In genomic region chr12:71573456-71573855, GRCm38 (mm10) we compare ENCODE assay signal across 28 mouse cellular contexts.
DNase-seq lines count a peak whose midpoint lies in the region; ATAC-seq lines count a peak whose summit lies in the region.
"Had no signal": no experiment of that assay in that cellular context is flagged by ENCODE, and none has a peak within 500 bp of the region (broad histone marks: within the 10 kb centered on the region; RNA-seq: fewer than 3 reads in every experiment).

No protein-coding gene starts in this region.

- H3K4me3 ChIP-seq in forebrain, embryonic 13.5 days: no peak overlapping the region
- H3K4me3 ChIP-seq in forebrain, embryonic 12.5 days (replicated peaks): no peak overlapping the region
- H3K4me3 ChIP-seq in hindbrain, embryonic 13.5 days: no peak overlapping the region
- H3K4me3 ChIP-seq in hindbrain, embryonic 16.5 days (ENCODE audit: low read length): no peak overlapping the region
- no peak overlapping the region for H3K4me3 ChIP-seq in midbrain, embryonic 13.5 days (replicated peaks)
- H3K4me3 ChIP-seq in midbrain, embryonic 16.5 days (ENCODE audit: low read depth, low read length): no peak overlapping the region
- H3K4me3 ChIP-seq in midbrain, embryonic 15.5 days: no peak overlapping the region
- H3K4me3 ChIP-seq: embryonic facial prominence, embryonic 13.5 days; heart, embryonic 10.5 days; liver, embryonic 15.5 days; lung, embryonic 15.5 days; midbrain, embryonic 12.5 days had no signal

- no peaks in the 10 kb centered on the region for H3K27me3 ChIP-seq in forebrain, embryonic 13.5 days
- H3K27me3 ChIP-seq in forebrain, embryonic 12.5 days: 0 out of 2 replicates have a peak, but pooled peaks cover 5% of the 10 kb centered on the region
- no peaks in the 10 kb centered on the region for H3K27me3 ChIP-seq in hindbrain, embryonic 13.5 days
- H3K27me3 ChIP-seq in hindbrain, embryonic 16.5 days (replicated peaks; ENCODE audit: control insufficient read depth, insufficient read depth, low read length): no peaks in the 10 kb centered on the region
- H3K27me3 ChIP-seq in midbrain, embryonic 13.5 days: no peaks in the 10 kb centered on the region
- no peaks in the 10 kb centered on the region for H3K27me3 ChIP-seq in midbrain, embryonic 16.5 days (ENCODE audit: control insufficient read depth, insufficient read depth, low read depth, low read length)
- H3K27me3 ChIP-seq in midbrain, embryonic 15.5 days (replicated peaks): no peaks in the 10 kb centered on the region
- H3K27me3 ChIP-seq: embryonic facial prominence, embryonic 13.5 days; liver, embryonic 15.5 days had no signal

- DNase-seq in frontal cortex, postnatal 25 days (ENCODE audit: low spot score in 2 of 2): no peak
- DNase-seq: adrenal gland, postnatal 10 days; cerebellum, adult 11 months; cerebellum, adult 9-10 months; cerebellum, postnatal 36 days; gastrocnemius, postnatal 14 days; heart, postnatal 36 days; kidney, adult 11 months; kidney, postnatal 14 days; layer of hippocampus, adult 9-11 months; right cerebral cortex, postnatal 4 days; thymus, adult 18-20 months; thymus, postnatal 25 days had no signal

- H3K4me1 ChIP-seq in forebrain, embryonic 13.5 days: peaks cover 52% of the 10 kb centered on the region
- H3K4me1 ChIP-seq in forebrain, embryonic 12.5 days: peaks cover 38% of the 10 kb centered on the region
- H3K4me1 ChIP-seq in hindbrain, embryonic 13.5 days (replicated peaks): peaks cover 57% of the 10 kb centered on the region
- peaks cover 11% of the 10 kb centered on the region for H3K4me1 ChIP-seq in hindbrain, embryonic 16.5 days (ENCODE audit: control insufficient read depth, insufficient read depth, low read depth, low read length)
- H3K4me1 ChIP-seq in midbrain, embryonic 13.5 days (replicated peaks): peaks cover 52% of the 10 kb centered on the region
- H3K4me1 ChIP-seq in midbrain, embryonic 16.5 days (ENCODE audit: control insufficient read depth, insufficient read depth, low read length): peaks cover 13% of the 10 kb centered on the region
- peaks cover 39% of the 10 kb centered on the region for H3K4me1 ChIP-seq in midbrain, embryonic 15.5 days
- H3K4me1 ChIP-seq: liver, embryonic 15.5 days had no signal

- no peak overlapping the region for H3K4me2 ChIP-seq in forebrain, embryonic 13.5 days
- H3K4me2 ChIP-seq in forebrain, embryonic 12.5 days: no peak overlapping the region
- H3K4me2 ChIP-seq in hindbrain, embryonic 13.5 days: no peak overlapping the region
- H3K4me2 ChIP-seq in hindbrain, embryonic 16.5 days (ENCODE audit: low read length): no peak overlapping the region
- H3K4me2 ChIP-seq in midbrain, embryonic 13.5 days (replicated peaks): no peak overlapping the region
- no peak overlapping the region for H3K4me2 ChIP-seq in midbrain, embryonic 16.5 days (ENCODE audit: low read length)
- no peak overlapping the region for H3K4me2 ChIP-seq in midbrain, embryonic 15.5 days
- H3K4me2 ChIP-seq: embryonic facial prominence, embryonic 13.5 days; liver, embryonic 15.5 days; lung, embryonic 15.5 days had no signal

- H3K36me3 ChIP-seq in forebrain, embryonic 13.5 days (ENCODE audit: poor library complexity, severe bottlenecking): no peaks in the 10 kb centered on the region
- H3K36me3 ChIP-seq in forebrain, embryonic 12.5 days (replicated peaks): no peaks in the 10 kb centered on the region
- H3K36me3 ChIP-seq in hindbrain, embryonic 13.5 days: no peaks in the 10 kb centered on the region
- no peaks in the 10 kb centered on the region for H3K36me3 ChIP-seq in hindbrain, embryonic 16.5 days (ENCODE audit: control insufficient read depth, insufficient read depth, low read length)
- no peaks in the 10 kb centered on the region for H3K36me3 ChIP-seq in midbrain, embryonic 13.5 days
- H3K36me3 ChIP-seq in midbrain, embryonic 16.5 days (ENCODE audit: control insufficient read depth, insufficient read depth, low read length): no peaks in the 10 kb centered on the region
- no peaks in the 10 kb centered on the region for H3K36me3 ChIP-seq in midbrain, embryonic 15.5 days (replicated peaks)
- H3K36me3 ChIP-seq: embryonic facial prominence, embryonic 13.5 days; G1E; heart, embryonic 10.5 days; liver, embryonic 15.5 days; lung, embryonic 15.5 days; midbrain, embryonic 12.5 days had no signal

- WGBS in forebrain, embryonic 13.5 days: 61% methylated on average over 8 of the region's 8 CpGs
- 79% methylated on average over 8 of the region's 8 CpGs for WGBS in forebrain, embryonic 12.5 days
- 47% methylated on average over 8 of the region's 8 CpGs for WGBS in hindbrain, embryonic 13.5 days
- 55% methylated on average over 8 of the region's 8 CpGs for WGBS in hindbrain, embryonic 16.5 days
- 55% methylated on average over 8 of the region's 8 CpGs for WGBS in midbrain, embryonic 13.5 days
- 37% methylated on average over 8 of the region's 8 CpGs for WGBS in midbrain, embryonic 16.5 days
- 37% methylated on average over 8 of the region's 8 CpGs for WGBS in midbrain, embryonic 15.5 days

- no peaks in the 10 kb centered on the region for H3K9me3 ChIP-seq in forebrain, embryonic 13.5 days (replicated peaks)
- H3K9me3 ChIP-seq in forebrain, embryonic 12.5 days: no peaks in the 10 kb centered on the region
- no peaks in the 10 kb centered on the region for H3K9me3 ChIP-seq in hindbrain, embryonic 13.5 days
- no peaks in the 10 kb centered on the region for H3K9me3 ChIP-seq in hindbrain, embryonic 16.5 days (ENCODE audit: control insufficient read depth, low read length)
- H3K9me3 ChIP-seq in midbrain, embryonic 13.5 days: no peaks in the 10 kb centered on the region
- no peaks in the 10 kb centered on the region for H3K9me3 ChIP-seq in midbrain, embryonic 16.5 days (replicated peaks; ENCODE audit: control insufficient read depth, low read length, poor library complexity, severe bottlenecking)
- H3K9me3 ChIP-seq in midbrain, embryonic 15.5 days: no peaks in the 10 kb centered on the region
- H3K9me3 ChIP-seq: embryonic facial prominence, embryonic 13.5 days; heart, embryonic 10.5 days; liver, embryonic 15.5 days; lung, embryonic 15.5 days; midbrain, embryonic 12.5 days had no signal

- ATAC-seq in forebrain, embryonic 13.5 days: peak; percentile 23; the same call in 1 of the 2 replicates
- ATAC-seq in forebrain, embryonic 12.5 days (ENCODE audit: low FRiP score): no peak
- ATAC-seq in hindbrain, embryonic 13.5 days (ENCODE audit: low FRiP score): no peak
- ATAC-seq in hindbrain, embryonic 16.5 days: no peak
- no peak for ATAC-seq in midbrain, embryonic 13.5 days
- no peak for ATAC-seq in midbrain, embryonic 16.5 days
- no peak for ATAC-seq in midbrain, embryonic 15.5 days (replicated peaks)
- ATAC-seq: inflammation-experienced regulatory T-cells, adult 6 months had no signal

- H3K9ac ChIP-seq in forebrain, embryonic 13.5 days: no peak overlapping the region
- H3K9ac ChIP-seq in forebrain, embryonic 12.5 days: no peak overlapping the region
- no peak overlapping the region for H3K9ac ChIP-seq in hindbrain, embryonic 13.5 days
- H3K9ac ChIP-seq in hindbrain, embryonic 16.5 days (ENCODE audit: low read depth, low read length): no peak overlapping the region
- no peak overlapping the region for H3K9ac ChIP-seq in midbrain, embryonic 13.5 days (replicated peaks)
- no peak overlapping the region for H3K9ac ChIP-seq in midbrain, embryonic 16.5 days (ENCODE audit: low read depth, low read length)
- no peak overlapping the region for H3K9ac ChIP-seq in midbrain, embryonic 15.5 days
- H3K9ac ChIP-seq: embryonic facial prominence, embryonic 13.5 days; liver, embryonic 15.5 days; lung, embryonic 15.5 days; midbrain, embryonic 12.5 days had no signal

- H3K27ac ChIP-seq in forebrain, embryonic 13.5 days: peak overlapping the region; percentile 65; the same call in 1 of the 2 replicates
- no peak overlapping the region for H3K27ac ChIP-seq in forebrain, embryonic 12.5 days
- peak overlapping the region; percentile 64 for H3K27ac ChIP-seq in hindbrain, embryonic 13.5 days
- no peak overlapping the region for H3K27ac ChIP-seq in hindbrain, embryonic 16.5 days (ENCODE audit: low read depth, low read length)
- 0 out of 2 replicates have a peak overlapping the region, but pooled peaks have one; percentile 52 for H3K27ac ChIP-seq in midbrain, embryonic 13.5 days
- no peak overlapping the region for H3K27ac ChIP-seq in midbrain, embryonic 16.5 days (ENCODE audit: low read length)
- H3K27ac ChIP-seq in midbrain, embryonic 15.5 days: peak overlapping the region; percentile 58
- H3K27ac ChIP-seq: embryonic facial prominence, embryonic 13.5 days; liver, embryonic 15.5 days; lung, embryonic 15.5 days; stomach, postnatal 0 days had no signal

Comparison
In these comparisons a context has a peak if more than half of its experiments do, and no peak if none do; other contexts are left out.
1. H3K27ac ChIP-seq: peak in forebrain, embryonic 13.5 days (single experiment), hindbrain, embryonic 13.5 days (single experiment), midbrain, embryonic 13.5 days (single experiment) and midbrain, embryonic 15.5 days (single experiment); none in forebrain, embryonic 12.5 days (single experiment), hindbrain, embryonic 16.5 days (single experiment) and midbrain, embryonic 16.5 days (single experiment).